ENCODE assay signal across 7 mouse cellular contexts in genomic region chr11:58126397-58127160, GRCm38 (mm10). TPM values are rescaled to one million over a fixed set of nuclear protein-coding genes. Genes with fewer than 3 reads are reported as not detected.
A peak's percentile ranks its signal among the peaks of the same experiment; 100 is the strongest.
DNase-seq lines count a peak whose midpoint lies in the region; ATAC-seq lines count a peak whose summit lies in the region.

No protein-coding gene starts in this region.

- peak; percentile 21 for DNase-seq in right cerebral cortex, adult 18-20 months
- no peak for DNase-seq in right cerebral cortex, adult 2 months (ENCODE audit: low spot score in 2 of 2)
- peak; percentile 58 for DNase-seq in heart, adult 8-10 months (ENCODE audit: low spot score)
- DNase-seq in kidney, postnatal 10 days, result peak; percentile 83
- peak; percentile 12 for DNase-seq in mesoderm, embryonic 11.5 days (ENCODE audit: low read depth, low spot score)

- ATAC-seq in cerebellum, adult (ENCODE audit: insufficient number of reproducible peaks, low FRiP score, low TSS enrichment), result peak; percentile 46; the same call in 1 of the 2 replicates
- no peak for ATAC-seq in granulocyte monocyte progenitor cell, adult 5-6 weeks (replicated peaks; ENCODE audit: poor library complexity, severe bottlenecking)

RNA-seq across cellular contexts. Expression of gene Cnot8, which starts 22.6 kb away (rescaled TPM):
- 10 to 100 TPM; 34.2 to 36.4 (median 35.8) TPM for total RNA-seq in heart, adult 8-10 months (2022)
- total RNA-seq in granulocyte monocyte progenitor cell, adult 5-6 weeks (2014; fragmentation: Nextera tagmentation), result 79.5 and 85.5 TPM in 2 replicates
- total RNA-seq in granulocyte monocyte progenitor cell, adult 5-6 weeks (2017), result 117 and 126 TPM in 2 replicates

RNA-seq across cellular contexts. Expression of gene Gm12248, which starts 33.6 kb away (rescaled TPM):
- total RNA-seq in heart, adult 8-10 months (2022), result not detected
- not detected in 2 replicates for total RNA-seq in granulocyte monocyte progenitor cell, adult 5-6 weeks (2014; fragmentation: Nextera tagmentation)
- total RNA-seq in granulocyte monocyte progenitor cell, adult 5-6 weeks (2017), result 0.21 TPM in 1 of 2 replicates, not detected in the other

RNA-seq across cellular contexts. Expression of gene Gemin5, which starts 41.8 kb away (rescaled TPM):
- total RNA-seq in heart, adult 8-10 months (2022), result 1 to 10 TPM; 8.8 to 9.6 (median 9.2) TPM
- 23.7 and 26.5 TPM in 2 replicates for total RNA-seq in granulocyte monocyte progenitor cell, adult 5-6 weeks (2014; fragmentation: Nextera tagmentation)
- total RNA-seq in granulocyte monocyte progenitor cell, adult 5-6 weeks (2017), result 29.6 and 31.4 TPM in 2 replicates

RNA-seq across cellular contexts. Expression of gene Mrpl22, which starts 44.9 kb away (rescaled TPM):
- 10 to 100 TPM; 45.6 to 62.3 (median 52.4) TPM for total RNA-seq in heart, adult 8-10 months (2022)
- total RNA-seq in granulocyte monocyte progenitor cell, adult 5-6 weeks (2014; fragmentation: Nextera tagmentation), result 77.4 and 92.5 TPM in 2 replicates
- 58.4 and 65.0 TPM in 2 replicates for total RNA-seq in granulocyte monocyte progenitor cell, adult 5-6 weeks (2017)

Comparison
In these comparisons a context has a peak if more than half of its experiments do, and no peak if none do; other contexts are left out.
1. DNase-seq: peak in right cerebral cortex, adult 18-20 months (single experiment), heart, adult 8-10 months (single experiment), kidney, postnatal 10 days (single experiment) and mesoderm, embryonic 11.5 days (single experiment); none in right cerebral cortex, adult 2 months (0 of 2).